Mouse (Mus musculus) urinary bladder, adult 18-20 months (tissue): Measurements from ENCODE around the gene Aif1.

ENCODE experiments used
- DNase-seq, 2 experiments: peaks; one replicate each; pipeline ENCODE4 v3.0.0; 2022; ENCODE audit warnings: low spot score in 2 of 2, mixed read lengths in 2 of 2

The Aif1 gene

DNA sequence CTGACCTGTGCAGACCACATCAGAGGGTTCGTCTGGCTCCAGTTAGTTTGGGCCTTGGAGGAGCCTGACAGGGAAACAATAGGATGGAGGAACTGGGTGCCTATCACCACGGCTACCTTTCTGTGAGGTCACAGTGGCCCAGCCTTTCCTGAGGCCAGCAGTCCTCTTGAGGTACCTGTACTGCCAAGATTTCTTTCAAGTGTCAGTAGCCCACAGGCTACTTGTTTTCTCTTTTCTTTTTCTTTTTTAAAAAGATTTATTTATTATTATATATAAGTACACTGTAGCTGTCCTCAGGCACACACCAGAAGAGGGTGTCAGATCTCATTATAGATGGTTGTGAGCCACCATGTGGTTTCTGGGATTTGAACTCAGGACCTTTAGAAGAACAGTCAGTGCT is at the start of gene Aif1:
Gene Aif1 (minus strand): TSS at position 101 of the 400 bp plus-strand sequence.
- DNase-seq, result no peak

DNA sequence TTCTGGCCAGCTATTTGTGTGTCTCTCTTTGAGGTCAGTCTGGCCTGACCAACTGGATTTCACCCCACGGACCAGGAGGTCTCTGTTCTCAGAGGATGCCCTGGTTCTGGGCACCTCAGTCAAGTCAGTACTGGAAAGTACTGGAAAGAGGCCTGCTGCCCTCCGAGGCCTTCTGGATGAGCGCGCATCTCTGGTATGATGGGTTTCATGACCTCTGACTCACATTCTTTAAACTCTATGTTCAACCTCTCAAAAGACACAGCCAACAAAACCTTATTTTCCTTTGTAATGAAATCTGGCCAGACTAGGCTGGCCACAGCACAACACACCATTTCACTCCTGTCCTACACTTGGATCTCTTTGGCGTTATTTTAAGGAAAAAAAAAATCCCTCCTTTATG is 49.6 kb upstream of the Aif1 start:
- no peak for DNase-seq

DNA sequence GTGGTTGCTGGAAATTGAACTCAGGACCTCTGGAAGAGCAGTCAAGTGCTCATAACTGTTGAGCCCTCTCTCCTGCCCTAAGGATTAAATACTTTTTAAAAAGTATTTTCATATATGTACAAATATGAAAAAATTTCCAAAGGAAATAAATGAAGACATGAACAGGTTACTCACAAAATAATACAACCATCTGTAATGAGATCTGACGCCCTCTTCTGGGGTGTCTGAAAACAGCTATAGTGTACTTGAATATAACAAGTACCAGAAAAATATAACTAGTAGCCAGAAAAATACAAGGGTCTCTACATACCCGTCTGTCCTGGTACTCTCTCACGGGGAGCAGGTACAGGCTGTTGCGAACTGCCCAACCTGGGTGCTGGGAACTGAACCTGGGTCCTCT is 48.8 kb upstream of the Aif1 start:
- no peak for DNase-seq

DNA sequence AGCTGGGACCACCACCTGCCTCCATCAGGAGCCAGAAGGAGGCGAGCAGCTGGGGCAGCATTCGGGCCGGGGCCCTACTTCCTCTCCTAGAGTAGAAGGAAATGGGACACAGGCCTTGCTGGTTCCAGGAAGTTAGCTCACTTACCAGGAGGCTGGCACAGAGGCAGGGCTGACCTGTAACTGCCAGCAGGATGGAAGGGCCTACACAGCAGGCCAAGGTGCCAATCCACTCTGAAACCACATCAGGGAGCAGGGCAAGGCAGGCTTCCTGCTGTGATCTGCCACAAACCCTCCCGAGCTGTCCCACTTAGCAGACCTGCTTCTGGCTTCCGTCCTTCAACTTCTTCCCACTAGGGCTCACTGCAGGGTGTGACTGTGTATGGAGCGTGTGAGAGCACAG is 46.4 kb upstream of the Aif1 start:
- no peak for DNase-seq

DNA sequence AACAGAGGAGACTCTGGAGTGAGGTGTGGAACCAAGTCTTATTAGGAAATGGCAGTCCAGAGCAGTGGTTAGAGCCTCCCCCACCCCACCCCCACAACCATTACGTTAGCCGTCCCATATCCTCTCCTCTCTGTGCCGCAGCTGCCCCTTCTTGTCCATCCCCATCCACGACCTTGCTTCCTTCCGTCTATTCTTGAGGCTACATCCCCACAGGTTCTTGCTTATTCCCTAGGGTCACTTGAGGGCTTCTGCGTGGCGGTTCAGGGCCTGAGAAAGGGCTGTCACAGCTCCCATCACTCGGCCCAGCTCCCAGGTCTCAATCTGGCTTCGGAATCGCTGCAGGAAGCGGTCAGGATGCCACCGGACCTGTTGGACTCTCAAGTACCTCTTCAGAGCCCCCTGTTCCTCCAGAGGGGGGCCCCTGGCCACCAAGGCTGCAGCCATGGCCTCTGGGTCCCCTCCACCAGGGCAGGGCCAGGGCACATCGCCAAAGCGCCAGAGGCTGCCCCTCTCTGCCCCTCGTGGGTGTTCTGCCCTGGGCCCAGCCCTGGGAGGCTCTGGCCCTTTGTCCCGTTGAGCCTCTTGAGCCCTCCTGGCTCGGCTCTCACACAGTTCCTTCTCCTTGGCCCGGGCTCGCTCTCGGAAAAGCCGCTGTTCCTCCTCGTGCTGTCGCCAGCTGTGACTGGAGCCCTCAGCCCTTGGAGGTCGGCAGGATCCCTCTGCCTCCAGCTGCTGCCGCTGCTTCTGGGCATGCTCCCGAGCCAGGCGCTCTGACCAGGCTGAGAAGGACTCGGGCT is 44.5 kb upstream of the Aif1 start, which contains the start of gene Gm16181:
Gene Gm16181 (plus strand): TSS at position 679 of the 797 bp plus-strand sequence.
- DNase-seq, result no peak

DNA sequence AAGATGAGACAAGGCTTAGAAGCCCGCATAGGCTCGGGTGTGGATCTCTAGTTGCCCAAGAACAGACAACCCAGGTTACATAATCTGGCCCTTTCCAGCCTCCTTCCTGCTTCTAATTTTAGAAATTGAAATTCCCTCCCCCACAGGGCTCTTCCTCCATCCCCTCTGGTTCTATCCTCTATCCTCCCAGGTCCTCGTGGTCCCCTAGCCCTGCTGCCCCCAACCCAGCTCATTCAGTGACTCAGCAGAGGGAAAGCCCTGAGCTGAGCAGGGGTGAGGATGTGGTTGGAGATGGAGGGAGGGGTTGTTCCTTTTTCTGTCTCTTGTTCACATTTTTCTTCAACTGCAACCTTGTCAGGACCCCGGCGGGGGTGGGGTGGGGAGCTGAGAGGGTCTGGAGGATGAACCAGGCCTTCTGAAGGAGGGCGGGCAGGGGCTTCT is 43.8 kb upstream of the Aif1 start:
- no peak for DNase-seq

DNA sequence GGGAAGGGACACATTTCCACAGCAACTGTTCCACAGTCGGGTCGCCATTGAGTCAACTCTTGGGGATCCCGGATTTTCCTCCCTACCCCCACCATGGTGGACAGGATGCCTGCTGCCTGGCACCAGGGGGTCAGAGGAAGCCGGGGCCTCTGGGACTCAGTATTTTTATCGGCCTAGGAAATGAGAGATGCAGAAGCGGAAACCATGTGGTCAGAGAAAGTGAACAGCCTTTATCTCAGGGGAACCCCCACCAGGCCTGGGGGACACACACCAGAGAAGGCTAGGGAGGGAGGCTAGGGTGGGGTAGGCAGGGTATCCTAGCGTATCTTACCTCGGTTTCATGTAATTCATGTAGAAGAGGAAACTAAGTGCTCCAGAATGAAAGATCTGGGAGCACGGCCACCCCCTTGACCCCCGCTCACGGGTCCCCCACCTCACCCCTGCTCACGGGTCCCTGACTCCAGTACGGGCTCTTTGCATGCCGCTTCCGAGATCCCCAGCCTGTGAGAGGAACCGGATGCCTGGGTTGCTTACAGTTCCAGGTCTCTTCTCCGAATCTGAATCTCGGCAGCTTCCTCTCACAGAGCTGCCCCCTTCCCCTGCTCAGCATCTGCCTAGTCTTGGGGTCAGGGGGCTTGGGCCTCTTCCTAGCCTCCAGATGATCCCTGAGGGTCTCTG is 42.8 kb upstream of the Aif1 start:
- DNase-seq, result no peak

DNA sequence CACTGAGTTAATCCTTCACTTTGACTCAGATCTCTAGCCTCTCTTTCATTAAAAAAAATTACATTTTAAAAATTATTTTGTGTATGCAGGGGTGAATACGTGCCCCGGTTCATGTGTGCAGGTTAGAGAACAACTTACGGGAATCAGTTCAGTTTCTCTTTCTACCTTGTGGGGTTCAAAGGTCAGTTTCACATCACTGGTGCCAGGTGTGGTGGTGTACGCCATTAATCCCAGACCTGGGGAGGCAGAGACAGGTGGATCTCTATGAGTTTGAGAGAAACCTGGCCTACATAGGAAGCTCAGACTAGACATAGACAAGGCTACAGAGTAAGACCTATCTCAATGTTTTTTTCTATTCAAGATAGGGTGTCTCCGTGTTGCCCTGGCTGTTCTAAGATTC is 37.2 kb upstream of the Aif1 start:
- DNase-seq, result no peak

DNA sequence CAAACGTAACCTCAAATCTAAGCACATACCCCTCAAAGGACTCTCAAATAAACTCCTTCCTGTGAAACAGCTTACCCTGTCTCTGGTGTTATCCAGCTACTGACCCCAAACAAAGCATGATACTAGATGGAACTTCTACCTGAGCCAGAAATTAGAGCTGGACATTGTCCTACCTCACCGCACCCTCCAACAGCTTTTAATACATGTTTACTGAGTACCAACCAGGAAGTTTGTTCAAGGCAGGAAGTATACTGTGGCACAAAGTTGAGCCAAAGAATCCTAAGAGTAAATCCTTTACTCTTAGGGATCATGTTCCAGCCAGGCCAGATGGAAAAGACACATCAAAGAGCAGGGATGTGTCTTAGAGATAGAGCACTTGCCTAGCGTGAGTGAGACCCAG is 34.7 kb upstream of the Aif1 start:
- no peak for DNase-seq

DNA sequence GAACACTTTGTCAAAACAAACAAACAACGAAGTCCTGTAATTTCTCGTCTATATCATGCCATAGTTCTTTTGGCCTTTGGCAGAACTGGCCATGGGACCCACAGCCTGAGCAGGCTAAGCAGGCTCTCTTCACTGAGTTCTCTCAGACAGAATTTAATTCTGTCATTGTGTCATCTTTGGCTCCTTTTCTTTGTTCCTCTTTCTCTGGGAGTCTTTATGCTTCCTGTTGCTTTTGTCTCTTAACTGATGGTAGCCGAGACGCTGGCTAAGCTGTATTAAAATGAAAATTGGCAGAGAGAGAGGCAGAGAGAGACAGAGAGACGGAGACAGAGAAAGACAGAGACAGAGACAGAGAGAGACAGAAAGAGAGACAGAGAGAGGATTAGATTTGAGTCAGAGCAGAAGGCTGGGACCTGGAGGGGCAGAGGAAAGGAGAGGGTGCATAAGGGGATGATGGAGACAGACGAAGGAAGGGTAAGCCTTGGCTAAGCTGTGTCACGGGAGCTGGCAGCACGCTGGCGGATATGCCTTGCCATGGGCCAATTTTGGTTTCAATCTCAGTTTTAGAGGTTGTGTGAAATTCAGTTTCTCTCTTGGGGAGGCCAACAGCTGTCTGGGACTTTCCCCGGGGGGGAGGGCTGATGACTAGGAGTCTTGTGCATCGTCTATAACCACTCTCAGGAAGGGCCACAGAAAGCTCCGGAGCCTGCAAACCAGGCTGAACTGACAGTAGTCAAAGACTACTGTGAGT is 34.1 kb upstream of the Aif1 start:
- DNase-seq, result no peak

DNA sequence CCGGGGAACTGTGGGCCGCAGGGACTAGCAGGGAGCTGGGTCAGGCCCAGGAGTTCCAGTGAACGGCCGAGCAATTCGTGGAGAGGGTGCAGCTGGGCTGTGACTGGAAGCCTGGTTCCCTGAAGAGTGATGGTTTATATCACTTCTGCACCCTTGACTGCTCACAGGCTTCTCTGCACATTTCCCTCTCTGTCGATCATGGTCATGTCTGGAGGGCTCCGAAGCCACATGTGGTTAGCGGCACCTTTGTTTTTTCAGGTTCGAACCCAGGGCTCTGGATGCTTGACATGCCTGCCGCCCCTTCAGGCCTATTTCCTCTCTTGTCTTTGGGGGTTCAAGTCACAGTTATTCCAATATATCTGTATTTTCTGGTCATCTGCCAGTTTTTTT is 29.5 kb upstream of the Aif1 start:
- no peak for DNase-seq

DNA sequence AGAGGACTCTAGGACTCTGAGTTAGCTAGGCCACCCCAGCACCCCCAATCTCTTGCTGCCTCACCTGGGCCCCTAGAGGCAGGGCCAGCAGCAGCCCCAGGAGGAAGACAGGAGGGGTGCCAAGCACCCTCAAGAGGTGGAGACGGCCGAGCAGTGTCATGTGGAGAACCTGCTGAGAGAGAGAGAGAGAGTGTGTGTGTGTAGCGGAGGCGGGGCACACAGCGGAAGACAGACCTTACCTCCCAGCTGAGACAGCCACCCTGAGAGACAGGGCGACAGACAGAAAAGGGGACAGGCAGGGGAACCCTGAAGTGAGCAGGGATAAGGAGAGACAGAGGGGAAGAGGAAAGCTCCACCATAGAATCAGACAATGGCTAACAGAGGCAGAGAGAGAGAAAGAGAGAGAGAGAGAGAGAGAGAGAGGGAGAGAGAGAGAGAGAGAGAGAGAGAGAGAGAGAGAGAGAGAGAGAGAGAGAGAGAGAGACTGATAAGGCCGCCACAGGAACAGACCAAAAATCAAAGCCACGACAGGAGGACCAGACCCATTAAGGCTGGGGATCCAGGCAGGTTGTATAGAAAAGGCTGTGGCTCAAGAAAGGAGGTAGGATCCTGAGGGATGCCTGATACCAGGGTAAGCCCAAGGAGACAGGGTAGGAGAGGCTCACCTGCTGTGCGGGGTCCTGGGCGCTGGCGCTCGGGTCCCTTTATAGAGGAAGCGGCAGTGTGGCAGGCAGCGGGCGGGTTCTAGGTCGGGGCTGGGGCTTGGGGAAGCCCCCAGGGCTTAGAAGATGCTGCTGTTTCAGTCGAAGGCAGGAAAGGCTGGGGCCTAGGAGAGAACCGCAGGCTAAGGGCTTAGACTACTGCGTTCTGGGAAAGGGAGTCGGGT is 28.9 kb upstream of the Aif1 start, which contains the start of gene Lta:
Gene Lta (minus strand): TSS at position 858 of the 886 bp plus-strand sequence.
- DNase-seq, result no peak

DNA sequence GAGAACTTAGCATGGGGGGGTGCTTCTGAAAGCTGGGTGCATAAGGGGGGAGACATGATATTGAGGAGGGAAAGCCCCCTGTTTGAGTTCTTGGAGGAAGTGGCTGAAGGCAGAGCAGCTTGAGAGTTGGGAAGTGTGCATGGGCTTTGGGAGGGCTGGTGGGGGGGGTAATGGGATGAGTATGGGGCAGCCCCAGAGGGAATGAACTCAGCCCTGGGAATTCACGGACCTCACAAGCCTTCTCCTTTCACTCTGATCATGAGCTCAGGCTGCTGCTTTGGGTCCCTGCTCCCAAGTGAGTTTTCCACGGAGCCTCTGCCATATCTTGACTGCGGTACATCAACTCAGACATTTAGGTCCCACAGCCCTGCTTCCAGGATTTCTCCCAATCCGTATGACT is 26.6 kb upstream of the Aif1 start:
- no peak for DNase-seq

DNA sequence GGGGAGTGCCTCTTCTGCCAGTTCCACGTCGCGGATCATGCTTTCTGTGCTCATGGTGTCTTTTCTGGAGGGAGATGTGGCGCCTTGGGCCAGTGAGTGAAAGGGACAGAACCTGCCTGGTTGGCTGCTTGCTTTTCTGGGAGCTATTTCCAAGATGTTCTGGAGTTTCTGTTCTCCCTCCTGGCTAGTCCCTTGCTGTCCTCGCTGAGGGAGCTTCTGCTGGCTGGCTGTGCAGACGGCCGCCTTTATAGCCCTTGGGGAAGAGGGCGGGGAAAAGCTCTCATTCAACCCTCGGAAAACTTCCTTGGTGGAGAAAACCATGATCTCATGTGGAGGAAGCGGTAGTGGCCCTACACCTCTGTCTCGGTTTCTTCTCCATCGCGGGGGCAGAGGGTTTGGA is 25.9 kb upstream of the Aif1 start, which contains the start of gene Tnf:
Gene Tnf (minus strand): TSS at position 221 of the 400 bp plus-strand sequence.
- DNase-seq, result no peak

DNA sequence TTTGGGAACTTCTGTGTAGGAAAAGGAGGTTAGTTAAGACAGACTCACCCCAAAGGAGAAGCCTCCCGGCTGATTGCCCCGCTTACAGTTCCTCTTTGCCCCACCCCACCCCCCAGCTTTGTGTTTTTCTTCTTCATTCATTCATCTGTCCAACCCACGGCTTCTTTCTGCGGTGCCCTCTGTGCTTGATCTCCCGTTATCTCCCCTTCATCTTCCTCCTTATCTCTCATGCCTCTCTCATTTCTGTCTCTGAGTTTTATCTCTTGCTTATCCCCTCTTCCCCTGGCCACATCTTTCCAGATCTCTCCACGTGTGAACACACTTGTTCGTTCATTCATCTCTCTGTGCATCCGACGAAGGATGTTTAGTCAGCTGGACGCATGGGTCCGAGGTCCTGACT is 25.3 kb upstream of the Aif1 start:
- no peak for DNase-seq

DNA sequence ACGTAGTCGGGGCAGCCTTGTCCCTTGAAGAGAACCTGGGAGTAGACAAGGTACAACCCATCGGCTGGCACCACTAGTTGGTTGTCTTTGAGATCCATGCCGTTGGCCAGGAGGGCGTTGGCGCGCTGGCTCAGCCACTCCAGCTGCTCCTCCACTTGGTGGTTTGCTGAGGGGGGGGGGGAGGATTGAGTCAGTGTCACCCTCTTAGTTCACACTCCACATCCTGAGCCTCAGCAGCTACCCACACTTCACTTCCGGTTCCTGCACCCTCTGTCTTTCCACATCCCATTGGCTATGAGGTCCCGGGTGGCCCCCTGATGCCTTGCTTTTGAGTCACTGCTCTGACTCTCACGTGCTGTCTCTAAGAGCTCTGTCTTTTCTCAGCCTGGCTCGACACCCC is 24.5 kb upstream of the Aif1 start:
- DNase-seq, result no peak

DNA sequence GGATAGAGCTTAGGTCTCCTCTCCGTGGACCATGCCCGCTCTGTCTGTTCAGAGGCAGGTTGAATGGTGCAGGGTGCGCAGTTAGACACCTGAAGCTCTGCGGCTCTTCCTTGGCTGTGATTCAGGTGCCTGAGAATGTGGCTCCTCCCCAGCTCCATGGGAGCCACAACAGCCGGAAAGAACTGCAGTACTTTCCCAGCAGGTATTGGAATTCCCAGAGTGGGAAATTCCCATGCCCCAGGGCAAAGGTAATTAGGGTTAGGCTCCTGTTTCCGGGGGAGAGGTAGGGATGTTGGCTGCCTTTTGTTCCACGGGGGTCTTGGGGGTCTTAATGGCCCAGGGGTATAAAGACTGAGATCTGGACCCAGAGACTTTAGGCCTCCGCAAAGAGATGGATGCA is 23.1 kb upstream of the Aif1 start:
- no peak for DNase-seq

DNA sequence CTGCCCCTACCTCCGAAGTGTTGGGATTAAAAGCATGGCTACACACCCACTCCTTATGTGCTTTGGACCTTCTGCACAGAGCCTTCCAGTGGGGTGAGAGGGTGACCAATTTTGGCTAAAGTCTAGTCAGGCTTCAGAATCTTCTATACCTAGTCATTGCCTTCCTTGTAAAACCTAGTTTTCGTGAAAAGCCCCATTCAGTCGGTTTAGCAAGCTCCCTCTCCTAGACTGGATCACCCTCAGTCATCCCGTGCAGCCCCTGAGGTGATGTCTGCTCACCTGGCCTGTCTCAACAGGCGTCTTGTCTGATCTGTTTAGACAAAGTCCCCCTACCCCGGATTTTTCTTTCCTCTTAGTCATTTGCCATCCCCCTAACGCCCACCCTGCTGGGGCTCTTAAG is 22.2 kb upstream of the Aif1 start:
- DNase-seq, result no peak

DNA sequence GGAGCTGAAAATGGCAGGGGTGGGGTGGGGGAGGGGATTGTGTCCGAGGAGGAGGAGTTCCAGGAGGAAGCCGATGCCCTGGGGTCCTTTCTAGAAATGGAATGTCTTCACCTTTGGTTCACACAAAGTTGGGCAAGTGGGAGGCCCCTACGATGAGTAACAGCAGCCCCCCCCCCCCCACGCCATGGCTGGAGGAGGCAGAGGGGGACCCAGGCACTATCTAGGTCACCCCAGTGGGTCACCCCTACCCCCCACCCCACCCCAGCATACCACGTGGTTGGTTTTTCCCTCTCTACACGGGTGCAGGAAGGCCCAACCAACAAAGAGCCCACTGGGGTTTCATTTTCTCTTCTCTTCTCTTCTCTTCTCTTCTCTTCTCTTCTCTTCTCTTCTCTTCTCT is 21.3 kb upstream of the Aif1 start:
- DNase-seq, result no peak

DNA sequence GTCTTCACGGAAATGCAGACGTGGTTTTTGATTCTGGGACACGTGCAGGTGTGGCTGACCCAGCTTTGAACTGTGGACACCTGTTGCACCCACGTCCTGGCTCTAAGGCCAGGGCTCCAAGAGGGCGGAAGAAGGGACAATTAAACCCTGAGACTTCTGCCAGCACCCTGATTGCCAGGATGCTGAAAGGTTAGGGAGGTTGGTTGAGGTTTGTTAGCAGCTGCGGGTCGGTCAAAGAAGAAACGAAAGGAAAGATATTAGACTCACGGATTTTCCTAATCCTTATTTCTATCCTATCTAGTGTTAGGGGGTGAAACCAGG is 20.4 kb upstream of the Aif1 start:
- no peak for DNase-seq

DNA sequence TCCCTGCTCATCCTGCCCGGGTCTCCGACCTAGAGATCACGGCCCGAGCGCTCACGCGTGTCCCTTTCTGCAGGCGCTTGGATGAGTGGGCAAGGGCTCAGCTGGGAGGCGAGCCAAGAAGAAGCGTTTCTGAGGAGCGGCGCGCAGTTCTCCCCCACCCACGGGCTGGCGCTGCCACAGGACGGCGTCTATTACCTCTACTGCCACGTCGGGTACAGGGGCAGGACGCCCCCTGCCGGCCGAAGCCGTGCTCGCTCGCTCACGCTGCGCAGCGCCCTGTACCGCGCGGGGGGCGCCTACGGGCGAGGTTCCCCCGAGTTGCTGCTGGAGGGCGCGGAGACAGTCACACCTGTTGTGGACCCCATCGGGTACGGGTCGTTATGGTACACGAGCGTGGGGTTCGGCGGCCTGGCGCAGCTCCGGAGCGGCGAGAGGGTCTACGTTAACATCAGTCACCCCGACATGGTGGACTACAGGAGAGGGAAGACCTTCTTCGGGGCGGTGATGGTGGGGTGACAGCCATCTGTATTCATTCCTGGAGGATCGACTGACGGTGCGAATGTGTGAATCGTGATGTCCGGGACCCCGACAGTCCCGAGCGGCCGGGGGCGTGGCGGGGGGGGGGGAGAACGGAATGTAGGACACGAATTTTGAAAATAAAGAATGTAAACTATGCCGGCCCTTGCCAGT is 19.9 kb upstream of the Aif1 start:
- DNase-seq, result peak; percentile 63 to 76
